Mouse (Mus musculus) hindbrain, embryonic 16.5 days (tissue): ENCODE results near the gene Doc2b. TPM values are rescaled to one million over a fixed set of nuclear protein-coding genes. Genes with fewer than 3 reads are reported as not detected.

Experiments used
- ATAC-seq: fragments of 200-750 bp; cut with Nextera tagmentation; 2 replicates; pipeline ENCODE4 v1.8.0; 2017; ENCODE audit warnings: moderate TSS enrichment, moderate library complexity
- H3K27ac ChIP-seq: fragments of 300-500 bp; sonication (generic); 2 replicates; pipeline ENCODE4 v1.5.1; 2014; ENCODE audit warnings: low read depth, mild to moderate bottlenecking, control low read depth, low read length, moderate library complexity
- H3K27me3 ChIP-seq: fragments of 300-500 bp; sonication (generic); replicated peaks from 2 replicates; pipeline ENCODE4 v1.6.1; 2014; ENCODE audit warnings: low read length; ENCODE audit not compliant: control insufficient read depth, insufficient read depth
- H3K36me3 ChIP-seq: fragments of 300-500 bp; sonication (generic); 2 replicates; pipeline ENCODE4 v1.6.1; 2014; ENCODE audit warnings: mild to moderate bottlenecking, low read length, moderate library complexity, mixed read lengths; ENCODE audit not compliant: control insufficient read depth, insufficient read depth
- H3K4me1 ChIP-seq: fragments of 300-500 bp; sonication (generic); 2 replicates; pipeline ENCODE4 v1.6.1; 2014; ENCODE audit warnings: low read depth, low read length; ENCODE audit not compliant: control insufficient read depth, insufficient read depth
- H3K4me2 ChIP-seq: fragments of 300-500 bp; sonication (generic); 2 replicates; pipeline ENCODE4 v1.6.1; 2014; ENCODE audit warnings: mild to moderate bottlenecking, low read length, control low read depth, moderate library complexity
- H3K4me3 ChIP-seq: fragments of 300-500 bp; sonication (generic); 2 replicates; pipeline ENCODE4 v1.5.1; 2014; ENCODE audit warnings: mild to moderate bottlenecking, low read length, control low read depth, moderate library complexity
- H3K9ac ChIP-seq: fragments of 300-500 bp; sonication (generic); 2 replicates; pipeline ENCODE4 v1.6.1; 2014; ENCODE audit warnings: low read depth, mild to moderate bottlenecking, control low read depth, low read length, moderate library complexity
- H3K9me3 ChIP-seq: fragments of 300-500 bp; sonication (generic); 2 replicates; pipeline ENCODE4 v1.6.1; 2014; ENCODE audit warnings: mild to moderate bottlenecking, low read length, moderate library complexity; ENCODE audit not compliant: control insufficient read depth
- WGBS: fragments of 180-500 bp; shearing (Covaris S2); extraction: QIAGEN DNeasy Blood & Tissue Kit; methylation state at CpG from one replicate; pipeline ENCODE4 v1.1.7; 2014; 5-methylcytosine and 5-hydroxymethylcytosine counted together
- polyA plus RNA-seq: library from polyadenylated mRNA; unstranded; fragments of >200 nt; fragmentation: Nextera tagmentation; extraction: Ambion mirVana; gene quantifications from 2 replicates; pipeline ENCODE4 v1.2.1, GENCODE M21; 2015

The Doc2b gene
- polyA plus RNA-seq, 1 experiment from 2014 or later, result 4.2 TPM

DNA sequence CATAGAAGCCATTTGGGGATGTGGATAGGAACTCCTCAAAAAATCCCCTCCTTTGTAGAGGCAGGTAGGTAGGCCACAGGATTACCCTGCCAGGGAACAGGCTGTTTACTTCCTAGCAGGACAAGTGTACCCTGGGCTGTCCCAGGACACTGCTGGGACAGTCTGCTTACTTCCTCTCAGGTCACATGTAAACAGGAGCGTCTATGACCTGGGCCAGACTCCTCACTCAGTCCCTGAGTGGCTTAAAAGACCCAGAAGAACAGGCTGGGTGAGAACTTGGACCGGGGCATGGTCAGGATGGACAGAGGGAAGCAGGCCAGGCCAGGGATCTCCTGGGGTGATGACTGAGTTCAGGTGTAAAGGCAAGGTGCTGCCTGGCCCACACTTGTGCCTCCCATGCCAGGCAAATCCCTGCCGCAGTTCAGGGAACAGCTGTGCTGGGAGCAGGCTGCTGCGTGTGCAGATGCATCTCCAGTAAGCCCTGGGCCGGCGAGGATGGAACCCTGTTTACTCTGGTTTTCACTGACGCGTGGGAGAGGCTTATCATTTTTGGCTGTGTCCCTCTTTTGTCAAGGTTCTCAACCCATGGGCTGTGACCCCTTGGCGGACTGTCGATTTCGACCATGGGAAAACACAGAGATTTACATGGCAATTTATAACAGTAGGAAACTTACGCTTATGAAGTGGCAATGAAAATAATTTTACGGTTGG lies 842 bp upstream of the Doc2b start:
- H3K4me1 ChIP-seq, result peaks cover 7% of the 10 kb centered on the region; the same call in 1 of the 2 replicates
- no peak overlapping the region; the same call in 1 of the 2 replicates for H3K4me3 ChIP-seq
- 73% methylated on average over 13 of the region's 13 CpGs for WGBS
- peaks cover 15% of the 10 kb centered on the region for H3K27me3 ChIP-seq
- no peak for ATAC-seq
- no peaks in the 10 kb centered on the region for H3K36me3 ChIP-seq
- H3K4me2 ChIP-seq, result peak overlapping the region; percentile 58
- H3K9ac ChIP-seq, result peak overlapping the region; percentile 62; the same call in 1 of the 2 replicates
- H3K9me3 ChIP-seq, result no peaks in the 10 kb centered on the region
- H3K27ac ChIP-seq, result no peak overlapping the region

DNA sequence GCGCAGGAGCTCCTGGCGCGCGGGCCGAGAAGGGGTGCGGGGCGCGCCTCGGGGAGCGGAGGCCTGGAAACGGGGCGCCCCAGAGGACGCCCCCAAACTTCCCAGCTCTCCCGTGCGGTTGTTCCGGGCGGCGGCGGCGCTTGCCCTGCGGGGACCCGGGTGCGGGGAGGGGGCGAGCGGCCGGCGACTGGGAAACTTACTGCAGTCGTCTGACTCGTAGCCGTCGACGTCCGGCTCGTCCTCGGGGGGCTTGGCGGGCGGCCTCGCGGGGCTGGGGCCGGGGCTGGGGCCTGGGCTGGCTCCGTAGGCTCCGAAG lies 570 bp downstream of the Doc2b start:
- peak overlapping the region; percentile 51 for H3K4me3 ChIP-seq
- no peaks in the 10 kb centered on the region for H3K36me3 ChIP-seq
- H3K4me2 ChIP-seq, result peak overlapping the region; percentile 58
- H3K4me1 ChIP-seq, result peaks cover 7% of the 10 kb centered on the region; the same call in 1 of the 2 replicates
- peaks cover 15% of the 10 kb centered on the region for H3K27me3 ChIP-seq
- under 1% methylated on average over 24 of the region's 42 CpGs for WGBS
- peak overlapping the region; percentile 62 for H3K9ac ChIP-seq
- H3K9me3 ChIP-seq, result no peaks in the 10 kb centered on the region
- no peak overlapping the region for H3K27ac ChIP-seq
- ATAC-seq, result no peak

DNA sequence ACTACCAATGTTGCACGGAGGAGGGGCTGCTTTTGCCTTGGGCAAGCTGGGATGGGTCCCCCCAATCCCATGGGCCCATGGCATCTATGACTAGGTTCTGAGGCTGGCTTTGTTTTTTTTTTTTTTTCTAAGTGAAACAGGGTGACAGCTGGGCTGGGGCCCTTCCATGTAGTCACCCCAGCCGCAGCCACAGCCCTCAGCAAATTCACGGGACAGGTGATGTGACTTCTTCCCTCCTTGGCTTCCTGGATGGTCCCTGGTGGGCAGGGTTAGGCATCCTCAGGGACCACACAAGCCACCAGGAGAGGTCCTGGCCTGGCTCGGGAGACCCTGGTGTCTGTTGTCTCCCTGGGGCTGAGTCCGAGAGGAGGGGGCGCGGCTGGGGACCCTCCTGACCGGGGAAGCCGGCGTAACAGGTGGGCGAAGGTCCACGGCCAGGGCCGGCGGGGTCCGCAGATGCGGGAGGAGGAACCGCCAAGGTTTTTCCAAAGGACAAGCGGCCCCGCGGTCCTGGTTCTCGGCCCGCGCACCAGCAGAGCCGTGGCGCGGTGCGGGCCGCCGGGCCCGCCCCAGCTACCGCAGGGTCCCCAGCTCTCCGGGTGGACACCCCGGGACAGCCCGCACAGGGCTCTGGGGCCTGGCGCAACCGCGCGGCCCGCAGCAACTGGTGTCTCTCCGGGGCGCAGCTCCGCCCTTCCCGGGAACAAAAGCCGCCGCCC lies 1.1 kb downstream of the Doc2b start:
- Histone ChIP-seq H3K27me3 (peaks cover 15% of the 10 kb centered on the region), H3K4me1 (peaks cover 7% of the 10 kb centered on the region; the same call in 1 of the 2 replicates), H3K4me3 (peak overlapping the region; percentile 51), H3K27ac (no peak overlapping the region), H3K9me3 (no peaks in the 10 kb centered on the region), H3K4me2 (peak overlapping the region; percentile 58), H3K9ac (peak overlapping the region; percentile 62), H3K36me3 (no peaks in the 10 kb centered on the region)
- WGBS, result 7% methylated on average over 36 of the region's 45 CpGs
- no peak for ATAC-seq

DNA sequence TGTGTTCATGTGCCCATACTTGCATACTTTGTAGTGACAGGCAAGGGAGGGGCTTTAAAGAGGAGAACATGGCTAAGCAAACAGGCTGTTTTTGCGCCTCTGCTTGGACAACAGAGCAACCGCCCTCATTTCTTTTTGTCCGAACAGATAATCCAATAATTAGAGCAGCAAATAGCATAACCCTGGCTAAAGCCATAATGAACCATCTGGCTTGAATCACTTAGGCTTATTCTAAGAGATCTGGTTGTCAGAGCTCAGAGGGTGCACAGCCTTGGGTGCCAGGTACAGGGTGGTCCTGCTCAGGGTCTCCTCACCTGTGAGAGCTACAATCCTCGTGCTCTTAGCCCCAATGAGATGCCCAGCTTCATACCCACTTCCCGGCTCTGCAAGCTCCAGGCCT lies 2.5 kb downstream of the Doc2b start:
- Histone ChIP-seq H3K27ac (no peak overlapping the region), H3K9ac (no peak overlapping the region), H3K27me3 (peaks cover 15% of the 10 kb centered on the region), H3K4me3 (no peak overlapping the region), H3K9me3 (no peaks in the 10 kb centered on the region), H3K36me3 (no peaks in the 10 kb centered on the region), H3K4me1 (peaks cover 7% of the 10 kb centered on the region; the same call in 1 of the 2 replicates), H3K4me2 (no peak overlapping the region)
- 75% methylated on average over 5 of the region's 5 CpGs for WGBS
- ATAC-seq, result no peak

DNA sequence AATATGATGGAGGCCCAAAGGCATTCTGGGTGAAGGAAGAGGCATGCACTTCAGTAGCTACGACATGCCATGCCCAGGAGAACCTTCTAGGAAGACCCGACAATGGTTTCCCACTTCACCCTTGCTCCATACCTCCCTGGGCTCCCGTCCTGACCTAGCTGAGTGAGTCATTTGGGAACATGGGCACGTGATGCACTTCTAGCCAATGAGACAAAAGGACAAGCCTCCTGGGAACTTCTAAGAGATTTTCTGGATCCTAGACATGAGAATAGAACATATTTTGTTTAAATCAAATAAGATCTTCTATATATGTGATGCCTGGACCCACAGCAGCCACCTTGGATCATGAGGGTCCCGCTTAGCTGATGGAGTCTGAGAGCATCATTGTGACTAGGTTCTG lies 3.3 kb downstream of the Doc2b start:
- Histone ChIP-seq H3K4me2 (no peak overlapping the region), H3K27ac (no peak overlapping the region), H3K4me3 (no peak overlapping the region), H3K36me3 (no peaks in the 10 kb centered on the region), H3K4me1 (peaks cover 7% of the 10 kb centered on the region; the same call in 1 of the 2 replicates), H3K27me3 (peaks cover 15% of the 10 kb centered on the region), H3K9ac (no peak overlapping the region), H3K9me3 (no peaks in the 10 kb centered on the region)
- WGBS, result 79% methylated on average over 5 of the region's 5 CpGs
- no peak for ATAC-seq

DNA sequence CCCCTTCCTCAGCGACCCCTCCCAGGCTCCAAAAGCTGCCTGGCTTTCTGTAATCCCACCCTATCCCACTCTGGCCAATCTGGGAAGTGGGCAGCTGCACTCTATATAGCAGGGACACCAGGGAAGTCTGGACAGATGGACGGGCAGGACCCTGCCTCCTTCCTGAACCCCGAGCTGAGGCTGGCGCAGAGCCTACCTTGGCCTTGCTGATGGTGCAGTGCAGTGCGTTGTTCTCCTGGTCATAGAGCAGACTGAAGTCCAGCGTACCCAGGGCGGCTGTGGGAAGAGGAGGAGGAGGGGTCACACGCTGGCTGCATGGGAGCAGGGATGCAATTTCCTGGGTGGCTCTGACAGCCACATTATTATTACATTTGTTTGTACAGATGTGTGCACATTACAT lies 10.0 kb downstream of the Doc2b start:
- H3K9ac ChIP-seq, result no peak overlapping the region; the same call in 1 of the 2 replicates
- H3K4me2 ChIP-seq, result no peak overlapping the region
- no peaks in the 10 kb centered on the region for H3K4me1 ChIP-seq
- H3K27me3 ChIP-seq, result no peaks in the 10 kb centered on the region
- 75% methylated on average over 8 of the region's 8 CpGs for WGBS
- H3K4me3 ChIP-seq, result no peak overlapping the region
- ATAC-seq, result no peak
- H3K36me3 ChIP-seq, result no peaks in the 10 kb centered on the region
- no peaks in the 10 kb centered on the region for H3K9me3 ChIP-seq
- no peak overlapping the region for H3K27ac ChIP-seq

DNA sequence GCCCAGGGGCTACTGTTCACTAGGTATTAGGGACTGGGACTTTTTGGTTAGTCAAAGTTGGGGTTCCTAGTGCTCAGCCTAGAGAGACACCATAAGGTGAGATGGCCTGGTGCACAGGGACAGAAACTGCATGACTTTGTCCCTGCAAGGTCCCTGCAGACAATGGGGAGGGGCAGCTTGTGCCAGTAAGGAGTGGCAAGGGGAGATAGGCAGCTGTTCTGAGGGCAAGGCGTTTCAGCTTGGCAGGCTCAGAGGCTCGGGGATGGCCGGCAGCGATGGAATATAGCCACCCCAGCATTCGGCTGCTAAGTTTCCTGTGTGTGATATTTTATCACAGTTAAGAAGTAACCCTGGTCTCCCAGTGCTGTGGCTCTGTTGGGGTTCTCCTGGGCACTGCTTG lies 12.1 kb downstream of the Doc2b start:
- H3K4me2 ChIP-seq, result no peak overlapping the region
- H3K4me3 ChIP-seq, result no peak overlapping the region
- H3K27me3 ChIP-seq, result no peaks in the 10 kb centered on the region
- H3K27ac ChIP-seq, result no peak overlapping the region
- no peaks in the 10 kb centered on the region for H3K4me1 ChIP-seq
- WGBS, result 83% methylated on average over 5 of the region's 5 CpGs
- no peak for ATAC-seq
- H3K36me3 ChIP-seq, result no peaks in the 10 kb centered on the region
- no peak overlapping the region for H3K9ac ChIP-seq
- no peaks in the 10 kb centered on the region for H3K9me3 ChIP-seq

DNA sequence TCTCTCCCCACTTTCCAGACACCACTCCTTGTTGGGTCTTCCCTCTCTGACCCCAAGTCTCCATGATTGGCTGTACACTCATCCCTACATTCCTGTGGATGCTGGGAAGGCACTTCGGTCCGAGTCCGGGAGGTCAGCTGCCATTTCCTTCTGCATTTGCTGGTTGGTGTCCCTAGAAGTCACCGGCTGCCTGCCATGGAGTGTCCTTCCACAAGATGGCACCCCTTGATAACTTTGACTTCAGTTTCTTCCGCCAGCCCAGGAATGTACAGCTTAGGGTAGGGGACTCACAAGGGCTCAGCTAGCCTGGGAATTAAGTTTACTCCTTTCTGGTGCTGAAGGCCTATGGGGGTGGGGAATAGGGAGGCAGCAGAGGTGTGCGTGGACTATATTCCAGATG lies 13.9 kb downstream of the Doc2b start:
- H3K9ac ChIP-seq, result no peak overlapping the region
- H3K4me1 ChIP-seq, result no peaks in the 10 kb centered on the region
- H3K27ac ChIP-seq, result no peak overlapping the region
- peak; percentile 72 for ATAC-seq
- H3K27me3 ChIP-seq, result no peaks in the 10 kb centered on the region
- no peaks in the 10 kb centered on the region for H3K36me3 ChIP-seq
- WGBS, result 23% methylated on average over 6 of the region's 6 CpGs
- H3K4me3 ChIP-seq, result no peak overlapping the region
- no peaks in the 10 kb centered on the region for H3K9me3 ChIP-seq
- no peak overlapping the region for H3K4me2 ChIP-seq

DNA sequence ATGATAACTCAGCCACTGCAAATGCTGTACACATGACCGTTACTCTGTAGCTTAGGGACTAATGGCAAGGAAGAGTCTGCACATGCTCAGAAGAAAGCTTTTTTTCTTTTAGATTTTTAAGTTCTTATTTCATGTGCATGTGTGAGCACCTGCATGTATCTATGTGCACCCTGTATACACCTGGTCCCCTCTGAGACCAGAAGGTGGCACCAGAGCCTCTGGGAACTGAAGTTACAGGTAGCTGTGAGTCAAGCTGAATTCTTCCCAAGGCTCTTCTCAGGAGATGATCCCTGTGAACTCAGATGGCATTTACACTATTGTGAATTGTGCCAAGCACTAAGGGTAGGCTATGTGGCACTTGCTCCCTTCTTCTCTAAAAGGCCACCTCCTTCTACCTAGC lies 19.9 kb downstream of the Doc2b start:
- H3K4me1 ChIP-seq, result no peaks in the 10 kb centered on the region
- H3K4me2 ChIP-seq, result no peak overlapping the region
- H3K4me3 ChIP-seq, result no peak overlapping the region
- WGBS, result 91% methylated on average over 1 of the region's 1 CpGs
- H3K27ac ChIP-seq, result no peak overlapping the region
- peaks cover 2% of the 10 kb centered on the region for H3K36me3 ChIP-seq
- H3K9me3 ChIP-seq, result no peaks in the 10 kb centered on the region
- no peak overlapping the region for H3K9ac ChIP-seq
- H3K27me3 ChIP-seq, result no peaks in the 10 kb centered on the region
- ATAC-seq, result no peak
